Mouse (Mus musculus) kidney, embryonic 15.5 days (tissue): ENCODE measurements around the gene Hist1h4i. TPM values are rescaled to one million over a fixed set of nuclear protein-coding genes. Genes with fewer than 3 reads are reported as not detected.

Source experiments
- ATAC-seq: fragments of 200-750 bp; cut with Nextera tagmentation; replicated peaks from 2 replicates; pipeline ENCODE4 v1.8.0; 2017; ENCODE audit warnings: moderate TSS enrichment; ENCODE audit not compliant: low FRiP score
- H3K27ac ChIP-seq: fragments of 300-500 bp; sonication (generic); 2 replicates; pipeline ENCODE4 v1.5.1; 2015; ENCODE audit warnings: mild to moderate bottlenecking, inconsistent platforms
- H3K27me3 ChIP-seq: fragments of 300-500 bp; sonication (generic); 2 replicates; pipeline ENCODE4 v1.6.1; 2015; ENCODE audit warnings: inconsistent platforms
- H3K36me3 ChIP-seq: fragments of 300-500 bp; sonication (generic); 2 replicates; pipeline ENCODE4 v1.6.1; 2015; ENCODE audit warnings: inconsistent platforms
- H3K4me1 ChIP-seq: fragments of 300-500 bp; sonication (generic); 2 replicates; pipeline ENCODE4 v1.6.1; 2015; ENCODE audit warnings: inconsistent platforms
- H3K4me2 ChIP-seq: fragments of 300-500 bp; sonication (generic); 2 replicates; pipeline ENCODE4 v1.6.1; 2015; ENCODE audit warnings: moderate library complexity, mild to moderate bottlenecking, inconsistent platforms
- H3K4me3 ChIP-seq: fragments of 300-500 bp; sonication (generic); replicated peaks from 2 replicates; pipeline ENCODE4 v1.5.1; 2015; ENCODE audit warnings: mild to moderate bottlenecking, inconsistent platforms
- H3K9ac ChIP-seq: fragments of 300-500 bp; sonication (generic); 2 replicates; pipeline ENCODE4 v1.6.1; 2015; ENCODE audit warnings: mild to moderate bottlenecking, inconsistent platforms
- H3K9me3 ChIP-seq: fragments of 300-500 bp; sonication (generic); replicated peaks from 2 replicates; pipeline ENCODE4 v1.6.1; 2016; ENCODE audit warnings: inconsistent platforms
- WGBS: fragments of 180-500 bp; shearing (Covaris S2); methylation state at CpG from one replicate; pipeline ENCODE4 v1.1.7; 2015; ENCODE audit warnings: mixed read lengths; 5-methylcytosine and 5-hydroxymethylcytosine counted together
- polyA plus RNA-seq: library from polyadenylated mRNA; unstranded; fragments of >200 nt; fragmentation: Nextera tagmentation; extraction: Ambion mirVana; gene quantifications from 2 replicates; pipeline ENCODE4 v1.2.1, GENCODE M21; 2015

Gene Hist1h4i
- polyA plus RNA-seq, 1 experiment from 2014 or later, result 30.5 TPM

GRCm38 (mm10) chr13:22019934-22020835 is 21.0 kb downstream of the Hist1h4i start:
- peak; percentile 54; the same call in 1 of the 2 replicates for ATAC-seq
- no peaks in the 10 kb centered on the region for H3K36me3 ChIP-seq
- H3K4me1 ChIP-seq, result peaks cover 5% of the 10 kb centered on the region; the same call in 1 of the 2 replicates
- H3K27me3 ChIP-seq, result peaks cover 37% of the 10 kb centered on the region
- no peaks in the 10 kb centered on the region for H3K9me3 ChIP-seq
- H3K27ac ChIP-seq, result no peak overlapping the region
- peak overlapping the region; percentile 29 for H3K9ac ChIP-seq
- peak overlapping the region; percentile 55 for H3K4me3 ChIP-seq
- under 1% methylated on average over 44 of the region's 44 CpGs for WGBS
- H3K4me2 ChIP-seq, result peak overlapping the region; percentile 79

GRCm38 (mm10) chr13:22015479-22016450 is 25.4 kb downstream of the Hist1h4i start:
- Histone ChIP-seq H3K27ac (no peak overlapping the region), H3K36me3 (no peaks in the 10 kb centered on the region), H3K4me2 (peak overlapping the region; percentile 42), H3K9me3 (no peaks in the 10 kb centered on the region), H3K27me3 (peaks cover 75% of the 10 kb centered on the region), H3K9ac (no peak overlapping the region), H3K4me3 (peak overlapping the region; percentile 15; the same call in 1 of the 2 replicates), H3K4me1 (peaks cover 10% of the 10 kb centered on the region; the same call in 1 of the 2 replicates)
- WGBS, result 15% methylated on average over 27 of the region's 27 CpGs
- ATAC-seq, result peak; percentile 82

- H3K9ac ChIP-seq, result no peak overlapping the region
- no peak for ATAC-seq
- H3K4me3 ChIP-seq, result peak overlapping the region; percentile 17
- H3K4me2 ChIP-seq, result peak overlapping the region; percentile 44
- no peaks in the 10 kb centered on the region for H3K9me3 ChIP-seq
- H3K27me3 ChIP-seq, result peaks cover 82% of the 10 kb centered on the region
- no peaks in the 10 kb centered on the region for H3K36me3 ChIP-seq
- no peak overlapping the region for H3K27ac ChIP-seq
- 13% methylated on average over 17 of the region's 17 CpGs for WGBS
- 0 out of 2 replicates have a peak, but pooled peaks cover 7% of the 10 kb centered on the region for H3K4me1 ChIP-seq
These were observed 26.7 kb downstream of the Hist1h4i start for GRCm38 (mm10) chr13:22014411-22014845.

GRCm38 (mm10) chr13:22013716-22014115 is 27.4 kb downstream of the Hist1h4i start:
- H3K9me3 ChIP-seq, result no peaks in the 10 kb centered on the region
- WGBS, result 11% methylated on average over 13 of the region's 13 CpGs
- no peak overlapping the region; the same call in 1 of the 2 replicates for H3K4me3 ChIP-seq
- 0 out of 2 replicates have a peak, but pooled peaks cover 7% of the 10 kb centered on the region for H3K4me1 ChIP-seq
- H3K9ac ChIP-seq, result no peak overlapping the region
- H3K4me2 ChIP-seq, result peak overlapping the region; percentile 44
- peaks cover 82% of the 10 kb centered on the region for H3K27me3 ChIP-seq
- no peaks in the 10 kb centered on the region for H3K36me3 ChIP-seq
- ATAC-seq, result no peak
- H3K27ac ChIP-seq, result no peak overlapping the region

GRCm38 (mm10) chr13:22009642-22010041 is 31.5 kb downstream of the Hist1h4i start, which contains the start of gene Prss16:
Prss16 (minus strand) TSS chr13:22009742.
- Histone ChIP-seq H3K9ac (no peak within 1 kb of the TSS), H3K4me2 (no peak within 1 kb of the TSS), H3K9me3 (no peaks in the 10 kb centered on the region), H3K4me1 (peaks cover 27% of the 10 kb centered on the region), H3K4me3 (no peak within 1 kb of the TSS), H3K27me3 (peaks cover 94% of the 10 kb centered on the region), H3K36me3 (no peaks in the 10 kb centered on the region), H3K27ac (no peak within 1 kb of the TSS)
- 34% methylated on average over 5 of the region's 7 CpGs for WGBS
- no peak for ATAC-seq

- H3K27me3 ChIP-seq, result peaks cover 94% of the 10 kb centered on the region
- ATAC-seq, result no peak
- H3K9me3 ChIP-seq, result no peaks in the 10 kb centered on the region
- H3K4me1 ChIP-seq, result peaks cover 23% of the 10 kb centered on the region
- no peak overlapping the region for H3K4me2 ChIP-seq
- WGBS, result 82% methylated on average over 3 of the region's 3 CpGs
- H3K9ac ChIP-seq, result no peak overlapping the region
- H3K27ac ChIP-seq, result no peak overlapping the region
- no peaks in the 10 kb centered on the region for H3K36me3 ChIP-seq
- H3K4me3 ChIP-seq, result no peak overlapping the region
These were observed 32.5 kb downstream of the Hist1h4i start for GRCm38 (mm10) chr13:22008707-22009106.

GRCm38 (mm10) chr13:22007872-22008271 is 33.3 kb downstream of the Hist1h4i start:
- 45% methylated on average over 7 of the region's 7 CpGs for WGBS
- no peak for ATAC-seq
- H3K4me2 ChIP-seq, result no peak overlapping the region

GRCm38 (mm10) chr13:22007121-22007510 is 34.0 kb downstream of the Hist1h4i start:
- Histone ChIP-seq H3K9ac (no peak overlapping the region; the same call in 1 of the 2 replicates), H3K27ac (no peak overlapping the region), H3K36me3 (no peaks in the 10 kb centered on the region), H3K27me3 (peaks cover 96% of the 10 kb centered on the region), H3K9me3 (no peaks in the 10 kb centered on the region), H3K4me3 (peak overlapping the region; percentile 56), H3K4me2 (peak overlapping the region; percentile 93), H3K4me1 (peaks cover 23% of the 10 kb centered on the region)
- ATAC-seq, result no peak
- 2% methylated on average over 18 of the region's 18 CpGs for WGBS

More at GRCm38 (mm10) chr13:22007872-22008271, 33.3 kb downstream of the Hist1h4i start:
- no peaks in the 10 kb centered on the region for H3K36me3 ChIP-seq
- no peak overlapping the region for H3K27ac ChIP-seq
- H3K4me1 ChIP-seq, result peaks cover 23% of the 10 kb centered on the region
- no peaks in the 10 kb centered on the region for H3K9me3 ChIP-seq
- no peak overlapping the region for H3K9ac ChIP-seq
- peaks cover 96% of the 10 kb centered on the region for H3K27me3 ChIP-seq
- no peak overlapping the region for H3K4me3 ChIP-seq

GRCm38 (mm10) chr13:22006334-22007120 is 34.6 kb downstream of the Hist1h4i start:
- Histone ChIP-seq H3K9ac (peak overlapping the region; percentile 23), H3K9me3 (no peaks in the 10 kb centered on the region), H3K4me2 (peak overlapping the region; percentile 93), H3K27me3 (peaks cover 98% of the 10 kb centered on the region), H3K4me1 (peaks cover 23% of the 10 kb centered on the region), H3K4me3 (peak overlapping the region; percentile 56), H3K36me3 (no peaks in the 10 kb centered on the region), H3K27ac (no peak overlapping the region)
- WGBS, result under 1% methylated on average over 38 of the region's 38 CpGs
- ATAC-seq, result peak; percentile 93

- no peak overlapping the region for H3K27ac ChIP-seq
These were observed 35.4 kb downstream of the Hist1h4i start for GRCm38 (mm10) chr13:22005605-22006333.

More at GRCm38 (mm10) chr13:22005605-22006333, 35.4 kb downstream of the Hist1h4i start:
- Histone ChIP-seq H3K27me3 (peaks cover 100% of the 10 kb centered on the region), H3K9ac (peak overlapping the region; percentile 23), H3K4me2 (peak overlapping the region; percentile 93), H3K36me3 (no peaks in the 10 kb centered on the region), H3K4me1 (peaks cover 23% of the 10 kb centered on the region), H3K4me3 (peak overlapping the region; percentile 56), H3K9me3 (no peaks in the 10 kb centered on the region)
- under 1% methylated on average over 45 of the region's 45 CpGs for WGBS
- peak; percentile 91 for ATAC-seq
